Mouse (Mus musculus): ENCODE data around the gene Ahcy. TPM values are rescaled to one million over a fixed set of nuclear protein-coding genes. Genes with fewer than 3 reads are reported as not detected.
"Not testable (repeated sequence)": the region's sequence is repeated elsewhere in the genome, so short reads cannot be mapped to it uniquely, and the experiment has no call there.

Ahcy gene
- total RNA-seq, 2 experiments from 2014 or later, result 16.2 to 17.6 TPM

DNA sequence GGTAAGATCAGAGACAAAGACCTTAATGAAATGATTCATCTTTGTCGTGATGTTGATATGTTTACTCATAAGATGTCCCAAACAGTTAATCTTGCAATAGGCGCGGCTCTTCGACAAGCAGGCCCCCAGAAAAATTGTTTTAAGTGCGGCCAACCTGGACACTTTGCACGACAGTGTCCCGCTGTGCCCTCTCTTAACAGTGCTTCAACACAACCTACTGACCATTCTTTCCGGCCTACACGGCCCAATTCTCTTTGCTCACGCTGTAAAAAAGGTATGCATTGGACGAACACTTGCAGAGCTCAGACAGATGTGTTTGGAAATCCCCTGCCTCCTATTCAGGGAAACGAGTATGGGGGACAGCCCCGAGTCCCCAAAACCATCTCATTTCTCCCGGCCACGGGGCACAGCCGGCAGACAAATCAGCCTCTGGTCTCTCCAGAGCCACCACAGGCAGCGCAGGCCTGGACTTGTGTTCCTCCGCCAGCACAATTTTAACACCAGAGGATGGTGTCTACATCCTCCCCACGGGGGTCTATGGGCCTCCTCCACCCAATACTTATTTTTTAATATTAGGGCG lies 54.0 kb downstream of the Ahcy start:
- not testable (repeated sequence) for DNase-seq (ENCODE audit: low spot score in 2 of 2)

DNA sequence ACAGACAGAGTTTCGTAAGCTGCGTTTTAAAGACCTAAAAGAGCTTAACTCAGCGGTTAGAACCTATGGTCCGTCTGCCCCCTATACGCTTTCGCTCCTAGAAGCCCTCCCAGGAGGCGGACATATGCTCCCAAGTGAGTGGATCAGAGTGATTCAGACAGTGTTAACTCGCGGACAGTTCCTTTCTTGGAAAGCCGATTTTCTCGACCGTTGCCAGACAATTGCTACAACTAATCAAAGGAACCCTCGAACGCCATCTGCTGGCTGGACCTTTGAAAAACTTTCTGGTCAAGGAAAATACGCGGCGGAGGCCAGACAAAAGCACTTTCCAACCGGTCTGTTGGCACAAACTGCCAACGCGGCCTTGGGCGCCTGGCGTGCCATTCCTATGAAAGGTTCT lies 54.6 kb downstream of the Ahcy start:
- peak; percentile 73 to 93 for DNase-seq (ENCODE audit: low spot score in 2 of 2)

DNA sequence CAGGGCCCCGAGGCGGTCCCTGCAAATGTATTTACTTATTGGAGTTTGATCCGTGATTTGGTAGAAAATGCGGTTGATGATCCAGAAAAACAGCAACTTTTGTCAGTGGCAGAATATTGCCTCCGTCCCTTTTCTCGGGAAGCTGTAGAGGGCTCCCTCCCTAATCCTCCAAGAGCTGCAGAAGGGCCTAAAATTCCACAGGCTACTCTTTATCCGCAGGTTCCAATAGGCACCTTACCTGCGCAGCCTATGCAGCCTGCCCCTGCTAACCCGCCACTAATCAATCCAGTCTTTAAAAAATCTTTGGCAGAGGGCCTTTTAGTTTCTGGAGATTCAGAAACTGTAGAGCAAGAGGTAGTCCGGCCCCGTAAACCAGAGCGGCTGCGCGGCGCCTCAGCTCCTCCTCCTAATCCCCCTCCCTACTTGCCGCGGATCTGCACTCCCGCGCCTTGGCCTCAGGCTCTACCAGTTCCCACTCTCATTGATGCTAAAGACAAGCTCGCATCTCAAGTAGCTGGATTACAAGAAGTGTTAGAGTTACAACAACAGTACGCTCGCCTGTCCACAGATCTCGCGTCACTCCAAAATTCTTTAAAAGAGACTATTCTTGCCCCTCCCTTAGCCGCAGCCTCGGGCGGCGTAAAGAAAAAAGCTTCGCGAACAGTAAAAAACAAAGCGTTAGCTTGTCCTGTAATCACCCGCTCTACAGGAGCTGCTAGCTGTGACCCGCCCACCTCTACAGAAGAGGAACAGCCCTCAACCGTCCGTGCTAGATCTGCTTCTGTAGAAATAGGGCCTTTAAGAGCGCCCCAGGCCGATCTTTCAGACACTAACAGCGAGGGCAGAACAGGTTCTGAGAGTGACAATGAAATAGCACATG lies 55.3 kb downstream of the Ahcy start:
- DNase-seq (ENCODE audit: low spot score in 2 of 2), result peak; percentile 18 to 63

DNA sequence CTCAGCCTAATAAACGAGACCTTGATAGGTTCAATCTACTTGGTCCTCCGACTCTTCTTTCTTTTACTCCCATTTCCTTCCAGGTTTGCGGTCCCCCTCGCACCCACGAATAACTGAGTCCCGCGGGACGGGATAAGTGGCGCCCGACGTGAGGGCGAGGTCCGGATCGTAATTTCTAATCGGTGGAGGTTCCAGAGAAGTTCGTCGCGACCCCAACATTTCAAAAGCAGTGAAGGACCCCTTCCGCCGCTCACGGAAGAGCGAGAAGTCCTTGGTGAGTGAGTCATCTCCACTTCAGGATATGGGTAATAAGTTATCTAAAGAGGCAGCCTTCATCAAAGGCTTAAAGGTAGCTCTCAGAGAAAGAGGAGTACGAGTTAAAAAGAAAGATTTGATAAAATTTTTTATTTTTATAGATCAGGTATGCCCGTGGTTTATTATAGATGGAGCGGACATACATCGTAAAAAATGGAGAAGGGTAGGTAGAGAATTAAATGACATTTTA lies 56.0 kb downstream of the Ahcy start, which contains the start of gene Gm14226:
Gene Gm14226, plus strand, starts transcription at position 16 of the 505 bp plus-strand sequence.
- DNase-seq (ENCODE audit: low spot score in 2 of 2), result not testable (repeated sequence)

GRCm38 (mm10) chr2:155016751-155017150 lies 57.5 kb downstream of the Ahcy start:
- not testable (repeated sequence) for DNase-seq (ENCODE audit: low spot score in 2 of 2)

GRCm38 (mm10) chr2:155012991-155013390 lies 61.3 kb downstream of the Ahcy start:
- peak; percentile 30 to 60 for DNase-seq (ENCODE audit: low spot score in 2 of 2)

- DNase-seq (ENCODE audit: low spot score in 2 of 2), result no peak
Measured at GRCm38 (mm10) chr2:155011086-155011656, 63.1 kb downstream of the Ahcy start.

Other genes starting within 250 kb of the Ahcy start
- gene Eif2s2, start 181.6 kb downstream of the Ahcy start, total RNA-seq (2021), result 10 to 100 TPM; 47.9 to 50.0 TPM
- under 1 TPM; 0.13 to 0.15 TPM for gene Gm14226, start 56.2 kb downstream of the Ahcy start, total RNA-seq (2021)
- gene Itch, start 59.0 kb upstream of the Ahcy start, total RNA-seq (2021), result 10 to 100 TPM; 57.7 to 57.9 TPM
- 100 to 1,000 TPM; 299 to 308 TPM for gene Dynlrb1, start 162.0 kb upstream of the Ahcy start, total RNA-seq (2021)
- gene Map1lc3a, start 201.8 kb upstream of the Ahcy start, total RNA-seq (2021), result 100 to 1,000 TPM; 245 to 249 TPM